Mouse (Mus musculus) forebrain, postnatal 0 days (tissue): ENCODE data around the gene Aff1. TPM values are rescaled to one million over a fixed set of nuclear protein-coding genes. Genes with fewer than 3 reads are reported as not detected.

Experiments
- ATAC-seq: fragments of 200-750 bp; cut with Nextera tagmentation; 2 replicates; pipeline ENCODE4 v1.8.0; 2017; ENCODE audit warnings: mild to moderate bottlenecking, moderate library complexity
- DNase-seq: peaks from one replicate; pipeline ENCODE4 v3.0.0-alpha.2; 2015
- H3K27ac ChIP-seq: fragments of 300-500 bp; sonication (generic); 2 replicates; pipeline ENCODE4 v1.5.1; 2014; ENCODE audit warnings: low read depth, mild to moderate bottlenecking, antibody characterized with exemption, low read length, moderate library complexity, mixed read lengths
- H3K27me3 ChIP-seq: fragments of 300-500 bp; sonication (generic); 2 replicates; pipeline ENCODE4 v1.6.1; 2014; ENCODE audit warnings: mild to moderate bottlenecking, low read length, mixed read lengths; ENCODE audit not compliant: insufficient read depth
- H3K36me3 ChIP-seq: fragments of 300-500 bp; sonication (generic); 2 replicates; pipeline ENCODE4 v1.6.1; 2014; ENCODE audit warnings: mild to moderate bottlenecking, moderate library complexity; ENCODE audit not compliant: insufficient read depth
- H3K4me1 ChIP-seq: fragments of 300-500 bp; sonication (generic); 2 replicates; pipeline ENCODE4 v1.6.1; 2014; ENCODE audit warnings: antibody characterized with exemption; ENCODE audit not compliant: insufficient read depth
- H3K4me2 ChIP-seq: fragments of 300-500 bp; sonication (generic); 2 replicates; pipeline ENCODE4 v1.6.1; 2014; ENCODE audit warnings: low read depth, mild to moderate bottlenecking, moderate library complexity
- H3K4me3 ChIP-seq: fragments of 300-500 bp; sonication (generic); 2 replicates; pipeline ENCODE4 v1.5.1; 2014; ENCODE audit warnings: low read depth, low read length, mixed read lengths
- H3K9ac ChIP-seq: fragments of 300-500 bp; sonication (generic); 2 replicates; pipeline ENCODE4 v1.6.1; 2014; ENCODE audit warnings: mild to moderate bottlenecking
- H3K9me3 ChIP-seq: fragments of 300-500 bp; sonication (generic); 2 replicates; pipeline ENCODE4 v1.6.1; 2016; ENCODE audit warnings: low read length
- CTCF ChIP-seq: sonication (generic); IDR thresholded peaks from 2 replicates; pipeline ENCODE4 v1.5.1; 2016; ENCODE audit warnings: antibody characterized with exemption, control low read depth, low read depth
- WGBS: fragments of 180-500 bp; shearing (Covaris S2); extraction: QIAGEN DNeasy Blood & Tissue Kit; methylation state at CpG from one replicate; pipeline ENCODE4 v1.1.7; 2014; 5-methylcytosine and 5-hydroxymethylcytosine counted together
- polyA plus RNA-seq: library from polyadenylated mRNA; unstranded; fragments of >200 nt; fragmentation: Nextera tagmentation; extraction: Ambion mirVana; gene quantifications from 2 replicates; pipeline ENCODE4 v1.2.1, GENCODE M21; 2015
- total RNA-seq: library from RNA; depleted of rRNA; stranded (reverse); fragments of >200 nt; gene quantifications from 2 replicates; pipeline ENCODE4 v1.2.3, GENCODE M21; 2014

Aff1 gene
- total and polyA plus RNA-seq, 2 experiments from 2014 or later, result 1.0 to 4.0 TPM

DNA sequence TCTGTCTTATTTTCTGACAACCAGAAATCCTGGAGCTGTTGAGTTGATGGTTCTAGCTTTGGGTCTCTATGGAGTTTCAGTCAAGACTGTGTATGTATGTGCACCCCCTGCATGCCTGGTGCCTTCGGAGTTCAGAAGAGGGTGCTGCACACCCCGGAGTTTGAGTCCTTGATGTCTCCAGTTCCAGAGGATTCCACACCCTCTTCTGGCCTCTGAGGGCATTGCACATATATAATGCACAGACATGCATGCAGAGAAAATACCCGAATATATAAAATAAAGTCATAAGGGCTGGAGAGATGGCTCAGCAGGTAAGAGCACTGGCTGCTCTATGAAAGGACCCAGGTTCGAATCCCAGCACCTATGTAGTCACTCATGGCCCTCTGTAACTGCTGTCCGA, 33.3 kb upstream of the Aff1 start:
- Histone ChIP-seq H3K27ac (no peak overlapping the region), H3K27me3 (no peaks in the 10 kb centered on the region), H3K4me3 (no peak overlapping the region), H3K36me3 (no peaks in the 10 kb centered on the region), H3K9me3 (no peaks in the 10 kb centered on the region), H3K4me1 (no peaks in the 10 kb centered on the region), H3K9ac (no peak overlapping the region), H3K4me2 (no peak overlapping the region)
- ATAC-seq (no peak), DNase-seq (peak; percentile 23)
- 67% methylated on average over 5 of the region's 5 CpGs for WGBS
- peak; percentile 53 for TF ChIP-seq CTCF

DNA sequence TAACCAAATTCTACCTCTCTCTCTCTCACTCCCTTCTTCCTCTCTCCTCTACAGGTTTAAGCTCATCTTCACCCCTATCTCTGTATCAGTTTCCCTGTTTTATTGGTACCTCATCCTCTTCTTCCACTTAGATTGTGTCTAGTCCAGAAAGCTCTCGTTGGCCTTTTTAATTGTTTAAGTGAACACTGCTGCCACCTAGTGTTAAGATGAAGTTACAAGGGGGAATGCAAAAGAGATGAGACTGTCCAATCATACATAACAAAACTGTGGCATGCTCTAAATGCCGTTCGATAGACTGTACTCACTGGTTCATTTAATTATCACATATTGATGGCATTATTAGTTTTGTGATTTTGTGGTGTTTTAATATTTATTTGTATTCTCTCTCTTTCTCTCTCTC, 32.6 kb upstream of the Aff1 start:
- 22% methylated on average over 3 of the region's 3 CpGs for WGBS
- no peaks in the 10 kb centered on the region for H3K36me3 ChIP-seq
- peak; percentile 87 for DNase-seq

DNA sequence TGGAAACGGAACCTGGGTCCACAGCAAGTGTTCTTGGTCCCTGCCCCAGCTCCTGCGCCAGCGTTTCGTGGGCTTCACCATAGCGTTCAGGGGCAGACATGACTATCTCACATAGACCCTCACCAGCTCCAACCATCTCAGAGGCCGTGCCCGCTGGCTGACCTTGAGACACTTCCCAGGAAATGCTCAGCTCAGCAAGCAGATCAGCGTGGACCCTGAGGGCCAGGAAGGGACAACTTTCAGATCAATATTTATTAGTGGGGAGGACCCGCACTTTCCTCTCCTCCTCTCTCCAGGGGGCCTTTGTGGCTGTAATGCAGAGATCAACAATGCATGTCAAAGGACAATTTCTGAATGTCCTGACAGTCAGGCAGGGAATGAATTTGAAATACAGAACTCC, 27.2 kb upstream of the Aff1 start:
- H3K9ac ChIP-seq, result no peak overlapping the region
- TF ChIP-seq CTCF, result no peak
- no peaks in the 10 kb centered on the region for H3K9me3 ChIP-seq
- no peak overlapping the region for H3K4me2 ChIP-seq
- DNase-seq (no peak), ATAC-seq (no peak)
- no peak overlapping the region for H3K4me3 ChIP-seq
- no peak overlapping the region for H3K27ac ChIP-seq
- H3K27me3 ChIP-seq, result no peaks in the 10 kb centered on the region
- 80% methylated on average over 9 of the region's 9 CpGs for WGBS
- H3K36me3 ChIP-seq, result no peaks in the 10 kb centered on the region
- H3K4me1 ChIP-seq, result no peaks in the 10 kb centered on the region

More for the DNA sequence above, 32.6 kb upstream of the Aff1 start:
- H3K4me3 ChIP-seq, result no peak overlapping the region
- H3K27ac ChIP-seq, result no peak overlapping the region
- H3K4me2 ChIP-seq, result no peak overlapping the region
- H3K27me3 ChIP-seq, result no peaks in the 10 kb centered on the region
- no peak for ATAC-seq
- TF ChIP-seq CTCF, result peak; percentile 86
- H3K4me1 ChIP-seq, result no peaks in the 10 kb centered on the region
- H3K9me3 ChIP-seq, result no peaks in the 10 kb centered on the region
- H3K9ac ChIP-seq, result no peak overlapping the region

DNA sequence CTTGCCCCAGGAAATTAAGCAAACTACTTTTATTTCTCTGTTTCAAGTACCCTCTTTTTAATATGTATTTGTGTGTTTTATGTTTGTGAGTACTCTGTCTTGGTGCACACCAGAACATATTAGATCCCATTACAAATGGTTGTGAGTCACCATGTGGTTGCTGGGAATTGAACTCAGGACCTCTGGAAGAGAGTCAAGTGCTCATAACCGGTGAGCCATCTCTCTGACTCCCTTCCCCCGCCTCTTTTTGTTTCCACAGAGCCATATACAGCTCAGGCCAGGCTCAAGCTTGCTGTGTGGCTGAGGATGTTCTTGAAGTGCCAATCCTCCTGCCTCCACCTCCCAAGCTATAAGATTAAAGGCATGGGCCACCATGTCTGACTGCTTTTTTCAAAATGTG, 26.3 kb upstream of the Aff1 start:
- TF ChIP-seq CTCF, result no peak
- Histone ChIP-seq H3K36me3 (no peaks in the 10 kb centered on the region), H3K9me3 (no peaks in the 10 kb centered on the region), H3K9ac (no peak overlapping the region), H3K4me3 (no peak overlapping the region), H3K27ac (no peak overlapping the region), H3K27me3 (no peaks in the 10 kb centered on the region), H3K4me1 (no peaks in the 10 kb centered on the region), H3K4me2 (no peak overlapping the region)
- no peak for ATAC-seq
- no peak for DNase-seq
- 74% methylated on average over 2 of the region's 2 CpGs for WGBS

DNA sequence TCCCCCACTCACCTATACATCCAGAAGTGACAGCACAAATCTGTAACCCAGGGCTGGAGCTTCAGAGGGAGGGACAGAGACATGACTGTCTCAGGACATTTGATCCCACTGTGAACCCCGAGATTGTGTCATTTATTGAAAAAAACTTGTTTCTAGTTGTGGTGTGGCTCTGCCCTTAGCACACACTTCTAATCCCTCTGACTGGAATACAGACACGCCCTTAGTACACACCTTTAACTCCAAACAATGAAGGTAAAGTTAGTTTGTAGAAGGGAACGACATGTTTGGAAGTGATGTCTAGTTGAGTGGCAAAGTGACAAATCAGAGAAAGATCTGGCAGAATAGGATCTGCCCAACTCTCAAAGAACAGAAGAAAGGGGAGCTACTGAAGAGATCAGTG, 20.3 kb upstream of the Aff1 start:
- no peak overlapping the region for H3K27ac ChIP-seq
- no peaks in the 10 kb centered on the region for H3K4me1 ChIP-seq
- H3K9ac ChIP-seq, result no peak overlapping the region
- no peak for TF ChIP-seq CTCF
- no peaks in the 10 kb centered on the region for H3K27me3 ChIP-seq
- DNase-seq (no peak), ATAC-seq (no peak)
- H3K9me3 ChIP-seq, result no peaks in the 10 kb centered on the region
- 65% methylated on average over 3 of the region's 3 CpGs for WGBS
- H3K4me2 ChIP-seq, result no peak overlapping the region
- no peak overlapping the region for H3K4me3 ChIP-seq
- H3K36me3 ChIP-seq, result no peaks in the 10 kb centered on the region

DNA sequence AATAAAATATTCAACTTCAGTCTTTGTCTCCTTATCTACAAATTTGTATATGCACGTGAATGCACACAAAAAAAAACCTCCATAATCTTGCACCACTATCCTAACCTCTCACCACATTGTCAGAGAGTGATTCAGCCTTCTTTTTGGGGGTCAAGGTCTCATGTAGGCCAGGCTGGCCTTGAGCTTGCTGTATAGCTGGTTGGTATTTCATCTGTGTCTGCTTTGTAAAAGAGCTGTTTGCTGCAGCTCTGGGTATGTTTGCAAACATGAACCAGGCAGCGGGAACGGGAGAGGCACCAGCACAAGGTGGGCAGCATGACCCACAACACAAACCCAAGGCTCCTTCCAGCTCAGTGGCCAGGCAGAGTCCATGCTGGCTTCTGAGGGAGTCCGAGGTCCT, 18.6 kb upstream of the Aff1 start:
- DNase-seq (no peak), ATAC-seq (no peak)
- H3K27me3 ChIP-seq, result no peaks in the 10 kb centered on the region
- no peak overlapping the region for H3K9ac ChIP-seq
- H3K27ac ChIP-seq, result no peak overlapping the region
- H3K4me2 ChIP-seq, result no peak overlapping the region
- TF ChIP-seq CTCF, result no peak
- H3K4me1 ChIP-seq, result no peaks in the 10 kb centered on the region
- H3K36me3 ChIP-seq, result no peaks in the 10 kb centered on the region
- no peak overlapping the region for H3K4me3 ChIP-seq
- no peaks in the 10 kb centered on the region for H3K9me3 ChIP-seq
- WGBS, result 75% methylated on average over 4 of the region's 4 CpGs

DNA sequence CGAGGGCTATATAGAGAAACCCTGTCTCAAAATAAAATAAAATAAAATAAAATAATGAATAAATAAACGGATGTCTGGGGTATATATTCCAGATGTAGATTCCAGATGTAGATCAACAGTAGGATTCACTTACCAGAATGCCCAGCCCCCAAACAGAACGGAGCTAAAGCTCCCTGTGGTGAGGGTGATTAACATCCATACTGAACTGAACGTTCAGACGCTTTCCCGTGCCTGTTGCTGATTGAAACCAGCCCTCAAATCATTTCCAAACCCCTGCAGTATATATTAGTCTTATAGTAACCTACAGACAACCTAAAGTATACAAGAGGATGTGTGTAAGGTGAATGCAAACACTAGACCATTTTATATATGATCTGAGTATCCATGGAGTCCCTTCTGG, 17.7 kb upstream of the Aff1 start:
- no peak for ATAC-seq
- 64% methylated on average over 6 of the region's 6 CpGs for WGBS

DNA sequence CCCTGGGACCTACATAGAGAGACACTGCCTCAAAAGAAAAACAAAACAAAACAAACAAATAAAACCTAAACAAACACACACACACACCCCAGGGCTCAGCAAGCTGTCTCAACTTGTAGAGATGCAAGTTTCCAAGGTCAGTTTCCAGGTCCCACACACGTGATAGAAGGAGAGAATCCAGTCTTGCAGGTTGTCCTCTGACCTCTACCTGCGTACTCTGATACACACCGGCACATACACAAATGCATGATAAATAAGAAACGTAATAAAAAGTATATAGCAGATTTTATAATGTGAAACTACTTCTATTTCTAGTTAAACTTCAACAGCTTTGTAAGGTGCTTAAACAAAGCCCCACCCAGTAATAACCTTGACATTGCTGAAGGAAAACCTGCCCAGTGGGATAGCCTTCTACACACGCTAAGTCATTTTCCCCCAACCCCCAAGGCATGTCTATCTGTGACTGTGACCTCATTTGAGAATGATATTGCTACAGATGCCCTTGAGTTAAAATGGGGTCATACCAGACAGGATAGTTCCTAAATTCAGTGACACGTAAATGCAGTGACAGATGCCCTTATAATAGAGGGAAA, 15.8 kb upstream of the Aff1 start:
- H3K4me2 ChIP-seq, result no peak overlapping the region
- no peak overlapping the region for H3K27ac ChIP-seq
- DNase-seq (no peak), ATAC-seq (no peak)
- no peak overlapping the region for H3K9ac ChIP-seq
- no peak for TF ChIP-seq CTCF
- H3K9me3 ChIP-seq, result no peaks in the 10 kb centered on the region
- H3K36me3 ChIP-seq, result no peaks in the 10 kb centered on the region
- no peaks in the 10 kb centered on the region for H3K4me1 ChIP-seq
- no peak overlapping the region for H3K4me3 ChIP-seq
- no peaks in the 10 kb centered on the region for H3K27me3 ChIP-seq
- 88% methylated on average over 6 of the region's 6 CpGs for WGBS

More for the DNA sequence above, 17.7 kb upstream of the Aff1 start:
- Histone ChIP-seq H3K9ac (no peak overlapping the region), H3K27me3 (no peaks in the 10 kb centered on the region), H3K4me3 (no peak overlapping the region), H3K27ac (no peak overlapping the region), H3K9me3 (no peaks in the 10 kb centered on the region), H3K4me2 (no peak overlapping the region), H3K4me1 (no peaks in the 10 kb centered on the region), H3K36me3 (no peaks in the 10 kb centered on the region)
- no peak for TF ChIP-seq CTCF
- DNase-seq, result no peak
